Mouse (Mus musculus) thymus, adult 2 months (tissue): ENCODE results near the gene Ppfia3.

Source experiments
- CTCF ChIP-seq: fragments of 200-500 bp; IDR thresholded peaks from 2 replicates; pipeline ENCODE4 v1.5.1; 2012; ENCODE audit warnings: mild to moderate bottlenecking, control low read depth, low read length, moderate library complexity, borderline replicate concordance; ENCODE audit not compliant: control insufficient read depth, poor library complexity, insufficient read depth; ENCODE audit errors: extremely low read depth
- POLR2A ChIP-seq: fragments of 200-500 bp; IDR thresholded peaks from 2 replicates; pipeline ENCODE4 v1.6.1; 2012; ENCODE audit warnings: mild to moderate bottlenecking, low read length, control low read depth, moderate library complexity; ENCODE audit not compliant: control insufficient read depth, poor library complexity, insufficient read depth; ENCODE audit errors: extremely low read depth

DNA sequence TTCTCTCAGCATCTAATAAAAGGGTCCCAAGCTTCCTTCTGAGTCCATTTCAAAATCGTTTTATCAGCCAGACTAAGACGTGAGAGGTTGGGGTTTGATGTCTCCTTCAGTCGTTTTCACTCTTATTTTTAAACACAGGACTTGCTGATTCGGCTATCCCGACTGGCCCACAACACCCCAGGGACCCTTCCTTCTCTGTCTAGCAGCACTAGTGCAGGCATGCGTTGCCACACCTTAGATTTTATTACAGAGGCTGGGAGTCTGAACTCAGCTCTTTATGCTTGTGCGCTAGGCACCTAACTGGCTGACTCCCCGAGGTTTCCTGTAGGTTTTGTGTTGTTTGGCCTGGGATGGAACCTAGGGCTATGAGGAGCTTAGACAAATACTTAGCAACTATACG lies 53.3 kb downstream of the Ppfia3 start:
- TF ChIP-seq CTCF, result no peak
- TF ChIP-seq POLR2A, result no peak
